Mouse (Mus musculus): Measurements from ENCODE around the gene Odf2l.

The Odf2l gene

GRCm38 (mm10) chr3:145118254-145119001 is at the start of gene Odf2l:
Gene Odf2l, plus strand, starts transcription at chr3:145118588.
- DNase-seq (ENCODE audit: low spot score): peak; percentile 96

GRCm38 (mm10) chr3:145068964-145069363 is 49.4 kb upstream of the Odf2l start:
- DNase-seq (ENCODE audit: low spot score): no peak

- no peak for DNase-seq (ENCODE audit: low spot score)
These were observed 46.0 kb upstream of the Odf2l start for GRCm38 (mm10) chr3:145072339-145072738.

- no peak for DNase-seq (ENCODE audit: low spot score)
These were observed 40.0 kb upstream of the Odf2l start for GRCm38 (mm10) chr3:145078405-145078804.

GRCm38 (mm10) chr3:145080904-145081303 is 37.5 kb upstream of the Odf2l start:
- no peak for DNase-seq (ENCODE audit: low spot score)

- no peak for DNase-seq (ENCODE audit: low spot score)
These were observed 35.3 kb upstream of the Odf2l start for GRCm38 (mm10) chr3:145083081-145083480.

- no peak for DNase-seq (ENCODE audit: low spot score)
These were observed 32.2 kb upstream of the Odf2l start for GRCm38 (mm10) chr3:145086180-145086579.

DNA sequence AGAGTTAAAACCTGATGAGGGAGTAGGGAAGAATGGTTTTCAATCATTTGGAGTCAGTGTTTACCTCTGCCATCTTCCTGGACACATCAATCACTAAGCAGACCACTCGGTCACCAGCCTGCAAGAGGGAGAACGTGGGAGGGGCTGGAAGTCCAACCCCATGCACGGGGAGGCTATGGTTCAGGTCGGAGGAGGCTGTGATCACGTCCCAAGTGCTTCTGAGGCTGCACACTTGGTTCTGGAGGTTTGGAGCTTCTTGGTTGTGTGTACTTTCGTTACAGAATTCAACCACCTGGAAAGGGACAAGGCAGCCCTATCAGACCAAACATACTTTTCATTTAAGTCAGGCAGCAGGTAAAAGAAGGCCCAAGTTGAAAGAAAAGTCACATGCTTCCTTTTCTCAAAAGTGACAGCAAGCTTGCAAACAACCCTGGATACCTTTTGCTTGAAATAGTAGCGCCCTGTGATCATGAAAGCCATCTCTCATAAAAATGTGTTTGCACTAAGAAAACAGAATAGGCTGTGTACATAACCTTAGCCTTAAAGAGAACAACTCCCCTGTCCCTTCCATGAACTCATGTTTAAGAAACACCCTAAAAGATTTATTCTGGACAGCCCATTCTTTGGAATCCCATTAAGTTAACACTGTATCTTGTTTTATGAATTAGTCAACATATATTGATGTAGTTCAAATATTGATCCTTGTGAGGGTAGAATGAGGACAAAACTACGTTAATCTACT is 30.4 kb upstream of the Odf2l start:
- no peak for DNase-seq (ENCODE audit: low spot score)

DNA sequence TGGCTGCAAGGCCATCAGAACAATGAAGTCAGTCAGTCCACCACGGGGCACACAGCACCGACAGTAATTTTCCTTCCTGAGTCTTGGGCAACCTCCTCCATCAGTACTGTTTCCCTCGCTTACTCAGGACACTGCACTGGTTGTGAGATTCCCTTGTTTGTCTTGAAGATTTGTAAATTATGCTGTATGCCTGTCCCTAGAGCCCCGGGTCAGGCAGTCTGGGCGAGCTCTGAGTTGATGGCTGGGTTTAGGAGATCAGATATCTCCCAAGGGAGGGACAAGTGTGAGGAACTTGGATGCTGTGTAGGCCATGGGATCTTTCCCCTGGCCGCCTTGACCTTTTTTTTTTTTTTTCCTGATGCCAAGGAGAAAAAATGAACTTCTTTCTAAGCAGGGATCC is 19.1 kb upstream of the Odf2l start, which contains the start of gene Clca2:
Clca2 (minus strand) TSS at position 153 of the 400 bp plus-strand sequence.
- DNase-seq (ENCODE audit: low spot score): no peak

- DNase-seq (ENCODE audit: low spot score): no peak
These were observed 16.4 kb upstream of the Odf2l start for GRCm38 (mm10) chr3:145101891-145102555.

DNA sequence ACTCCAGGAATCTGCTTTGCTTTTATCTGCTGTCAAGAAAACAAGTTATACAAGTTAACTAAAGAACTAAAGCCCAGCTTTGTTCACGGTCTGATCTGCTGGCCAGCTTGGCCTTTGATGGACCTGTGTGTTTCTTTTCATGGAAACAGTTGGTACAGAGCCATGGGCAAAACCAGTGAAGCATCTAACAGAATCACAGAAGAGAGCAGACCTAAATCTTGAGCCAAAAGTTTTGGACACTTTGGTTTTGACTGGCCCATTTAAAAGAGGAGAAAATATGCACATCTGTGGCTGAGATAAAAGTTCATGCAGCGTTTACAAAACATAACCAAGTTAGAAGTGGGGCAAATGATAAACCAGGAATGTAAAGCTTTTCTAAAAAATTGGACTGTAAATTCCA is 15.1 kb upstream of the Odf2l start:
- DNase-seq (ENCODE audit: low spot score): no peak

GRCm38 (mm10) chr3:145103770-145104169 is 14.6 kb upstream of the Odf2l start:
- DNase-seq (ENCODE audit: low spot score): no peak

- no peak for DNase-seq (ENCODE audit: low spot score)
These were observed 13.2 kb upstream of the Odf2l start for GRCm38 (mm10) chr3:145105076-145105772.

- no peak for DNase-seq (ENCODE audit: low spot score)
These were observed 12.4 kb upstream of the Odf2l start for GRCm38 (mm10) chr3:145105773-145106504.

DNA sequence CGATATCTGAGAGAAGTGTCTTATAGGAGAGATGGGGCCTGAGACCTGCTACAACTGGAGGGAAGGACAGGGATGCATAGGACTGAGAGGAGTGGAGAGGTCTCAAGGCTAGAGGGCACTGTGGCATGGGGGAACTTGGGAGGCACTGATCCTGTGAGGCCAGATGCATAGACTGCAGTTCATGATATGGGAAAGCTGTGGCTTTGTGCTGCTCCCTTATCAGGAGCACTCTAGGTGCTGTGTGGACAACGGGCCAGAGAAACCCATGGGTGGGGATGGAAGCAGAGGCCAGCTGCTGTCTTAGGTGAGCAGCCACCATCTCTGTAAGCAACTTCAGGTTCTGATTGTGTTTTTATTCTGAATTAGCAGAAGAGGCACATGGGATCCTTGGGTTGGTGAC is 3.2 kb upstream of the Odf2l start:
- no peak for DNase-seq (ENCODE audit: low spot score)

- no peak for DNase-seq (ENCODE audit: low spot score)
These were observed 751 bp upstream of the Odf2l start for GRCm38 (mm10) chr3:145117637-145118036.

DNA sequence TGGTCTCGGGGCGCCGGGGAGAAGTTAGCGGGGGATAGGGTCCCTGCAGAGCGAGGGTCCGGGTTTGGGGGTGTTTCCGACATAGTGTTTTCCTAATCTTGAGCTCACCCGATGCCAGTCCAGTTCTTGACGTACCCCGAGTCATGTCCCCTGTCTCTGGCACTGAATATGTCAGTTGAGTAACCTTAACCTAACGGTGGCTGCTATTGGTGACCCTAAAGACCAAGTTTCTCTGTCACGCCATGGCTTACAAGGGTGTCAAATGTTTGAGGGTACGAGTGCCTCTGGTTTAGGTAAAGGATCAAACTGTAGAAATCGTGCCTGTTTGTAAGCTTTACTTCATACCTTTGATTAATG is 592 bp downstream of the Odf2l start:
- DNase-seq (ENCODE audit: low spot score): no peak

DNA sequence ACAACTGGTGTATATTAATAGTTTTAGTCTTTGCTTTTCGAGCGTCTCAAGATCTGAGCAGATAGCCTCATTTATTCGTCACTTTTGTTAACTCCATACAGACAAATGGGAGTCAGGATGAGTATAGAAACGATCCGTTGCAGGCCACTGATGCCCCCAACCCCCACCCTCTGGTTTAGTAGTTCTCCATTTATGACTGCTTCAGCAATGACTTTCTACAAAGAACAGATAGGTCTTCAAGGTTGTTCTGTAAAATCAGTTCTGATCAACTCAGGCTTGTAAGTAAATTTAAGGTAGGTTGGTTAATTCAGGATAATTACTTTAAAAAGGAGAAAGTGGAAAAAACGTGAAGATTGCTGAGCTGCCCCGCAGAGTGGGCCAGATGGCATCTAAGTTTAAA is 1.0 kb downstream of the Odf2l start:
- DNase-seq (ENCODE audit: low spot score): no peak

DNA sequence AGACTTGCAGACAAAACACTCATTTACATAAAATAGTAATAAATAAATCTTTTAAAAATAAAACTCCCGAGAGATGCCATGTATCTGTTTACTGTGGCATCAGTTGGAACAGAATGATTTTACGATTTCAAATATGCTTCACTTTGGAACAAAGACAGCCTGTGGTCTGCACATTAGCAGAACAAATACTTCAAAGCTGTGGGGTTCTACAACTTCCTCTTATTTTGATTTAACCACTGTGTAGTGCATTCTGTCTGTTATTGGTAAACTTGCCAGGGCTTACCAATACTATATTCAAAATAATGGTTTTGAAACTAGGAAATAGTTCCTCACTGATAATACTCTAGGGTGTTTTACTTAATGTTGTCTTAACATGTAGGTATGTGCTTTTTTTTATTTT is 8.2 kb downstream of the Odf2l start:
- no peak for DNase-seq (ENCODE audit: low spot score)

DNA sequence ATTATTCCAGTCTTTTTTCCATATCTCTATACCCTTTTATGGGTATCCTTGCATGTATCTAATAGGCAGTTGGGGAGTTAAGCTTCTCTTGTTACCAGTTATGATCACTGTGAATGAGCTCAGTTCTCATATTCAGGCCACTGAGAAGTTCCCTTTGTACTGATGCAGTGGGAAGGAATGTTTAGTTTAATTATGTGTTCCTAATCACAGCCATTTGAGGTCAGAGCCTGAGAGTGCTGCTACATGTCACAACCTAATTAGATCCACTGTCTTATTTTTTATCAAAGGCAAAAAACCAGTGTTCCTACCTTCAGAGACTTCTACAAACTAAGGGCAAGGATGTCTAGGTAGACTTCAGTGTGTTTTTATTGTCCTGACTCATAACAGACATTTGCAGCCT is 11.0 kb downstream of the Odf2l start:
- DNase-seq (ENCODE audit: low spot score): no peak

DNA sequence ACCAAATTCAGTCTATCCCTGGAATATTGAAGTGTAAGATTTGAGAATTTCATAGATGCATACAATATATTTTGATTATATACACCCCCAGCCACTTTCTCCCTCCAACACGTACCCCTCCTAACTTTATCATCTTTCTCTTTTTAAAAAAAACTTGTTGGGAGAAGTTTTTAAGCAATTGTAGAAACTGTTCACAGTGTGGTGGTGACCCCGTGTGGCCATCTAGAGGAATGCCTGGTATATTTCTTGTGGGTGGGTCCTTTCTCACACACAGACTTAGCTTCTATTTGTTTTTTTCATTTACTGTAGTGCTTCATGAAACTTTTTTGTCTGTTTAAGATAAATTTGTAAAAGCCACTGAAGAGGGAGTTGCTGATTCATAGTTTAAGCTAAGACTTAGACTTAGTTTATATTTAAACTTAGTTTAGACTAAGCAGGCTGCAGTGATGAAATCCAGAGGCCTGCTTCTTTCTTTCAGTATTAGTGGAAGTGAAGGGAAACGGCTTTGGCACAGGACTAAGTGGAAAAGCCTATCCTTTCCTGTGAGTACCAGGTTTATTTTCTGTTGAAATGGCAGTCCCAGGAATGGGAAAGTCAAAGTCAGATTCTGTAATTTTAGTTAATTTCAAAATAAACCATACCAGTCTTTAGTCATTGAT is 13.0 kb downstream of the Odf2l start:
- peak; percentile 15 for DNase-seq (ENCODE audit: low spot score)

Measured in T-cell, adult 2 months (primary cell).